Mouse (Mus musculus) right cerebral cortex, postnatal 4 days (tissue): ENCODE data around the gene Rhoj.
A peak's percentile ranks its signal among the peaks of the same experiment; 100 is the strongest.
"Not testable (repeated sequence)": the region's sequence is repeated elsewhere in the genome, so short reads cannot be mapped to it uniquely, and the experiment has no call there.

ENCODE experiments used
- DNase-seq: peaks from one replicate; pipeline ENCODE4 v3.0.0-alpha.2; 2022

Rhoj gene

GRCm38 (mm10) chr12:75396616-75397015, 88.5 kb downstream of the Rhoj start:
- DNase-seq = no peak

- no peak for DNase-seq
Observed at GRCm38 (mm10) chr12:75397077-75397476, 89.0 kb downstream of the Rhoj start.

GRCm38 (mm10) chr12:75412964-75413363, 104.8 kb downstream of the Rhoj start:
- no peak for DNase-seq

- no peak for DNase-seq
Observed at GRCm38 (mm10) chr12:75414991-75415390, 106.9 kb downstream of the Rhoj start.

GRCm38 (mm10) chr12:75416681-75417080, 108.6 kb downstream of the Rhoj start, which contains the start of gene Gphb5:
Gene Gphb5 (minus strand): TSS chr12:75416781.
- no peak for DNase-seq

GRCm38 (mm10) chr12:75424359-75424758, 116.2 kb downstream of the Rhoj start:
- DNase-seq = no peak

- DNase-seq = no peak
Observed at GRCm38 (mm10) chr12:75424817-75425216, 116.7 kb downstream of the Rhoj start.

- DNase-seq = no peak
Observed at GRCm38 (mm10) chr12:75425882-75426281, 117.8 kb downstream of the Rhoj start.

- DNase-seq = no peak
Observed at GRCm38 (mm10) chr12:75428719-75429118, 120.6 kb downstream of the Rhoj start.

- DNase-seq = no peak
Observed at GRCm38 (mm10) chr12:75429685-75430396, 121.7 kb downstream of the Rhoj start.

- not testable (repeated sequence) for DNase-seq
Observed at GRCm38 (mm10) chr12:75432400-75432799, 124.3 kb downstream of the Rhoj start.

- no peak for DNase-seq
Observed at GRCm38 (mm10) chr12:75446245-75446644, 138.1 kb downstream of the Rhoj start.

GRCm38 (mm10) chr12:75448921-75449320, 140.8 kb downstream of the Rhoj start:
- DNase-seq = peak; percentile 55

GRCm38 (mm10) chr12:75449475-75449966, 141.4 kb downstream of the Rhoj start:
- no peak for DNase-seq

GRCm38 (mm10) chr12:75450011-75450410, 141.9 kb downstream of the Rhoj start:
- DNase-seq = no peak

GRCm38 (mm10) chr12:75450592-75450991, 142.5 kb downstream of the Rhoj start:
- DNase-seq = no peak
